Mouse (Mus musculus) adrenal gland, postnatal 25 days (tissue): Measurements from ENCODE around the gene Ncln. TPM values are rescaled to one million over a fixed set of nuclear protein-coding genes. Genes with fewer than 3 reads are reported as not detected.
A peak's percentile ranks its signal among the peaks of the same experiment; 100 is the strongest.

Experiments
- DNase-seq: peaks from one replicate; pipeline ENCODE4 v3.0.0; 2021; ENCODE audit warnings: mixed read lengths
- total RNA-seq: library from RNA; stranded (reverse); gene quantifications from 2 replicates; pipeline ENCODE4 v1.2.3, GENCODE M21; 2021

The Ncln gene
- total RNA-seq, 1 experiment from 2014 or later, result 128 TPM

DNA sequence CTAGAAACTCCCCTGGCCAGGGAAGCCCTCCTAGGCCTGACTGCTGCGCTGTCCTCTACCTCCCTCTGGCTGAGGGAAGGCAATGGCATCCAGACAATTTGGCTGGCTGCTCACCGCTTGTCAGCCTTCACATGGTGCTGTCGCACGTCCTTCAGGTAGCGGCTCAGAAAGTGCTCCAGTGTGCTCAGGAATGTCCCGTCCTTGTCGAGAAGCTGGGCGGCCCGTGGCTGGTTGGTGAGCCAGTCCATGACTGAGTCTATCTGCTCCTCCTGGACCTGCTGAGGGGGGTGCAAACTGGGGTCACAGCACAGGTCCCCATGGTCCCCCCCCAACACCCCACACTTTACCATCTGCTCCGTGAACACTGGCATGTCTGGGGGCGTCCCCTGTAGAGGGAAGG lies 8.1 kb downstream of the Ncln start:
- no peak for DNase-seq

DNA sequence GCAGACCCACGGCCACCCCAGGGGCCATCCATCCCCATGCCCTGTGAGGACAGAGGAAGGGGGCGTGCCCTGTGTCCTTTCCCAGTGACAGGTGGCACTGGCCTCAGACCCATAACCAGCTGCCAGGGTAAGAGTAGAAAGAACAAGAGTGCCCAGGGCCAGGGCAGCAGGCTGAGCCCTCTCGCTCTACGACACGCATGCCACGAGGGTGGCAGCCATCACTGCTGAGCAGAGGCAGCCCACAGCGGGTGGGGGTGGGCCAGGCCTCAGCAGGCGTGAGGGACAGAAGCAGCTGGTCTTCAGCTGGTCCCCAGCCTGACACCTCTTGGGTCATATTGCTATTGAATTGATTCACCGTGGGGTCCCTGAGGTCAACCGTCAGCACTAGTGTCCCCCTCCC lies 9.7 kb downstream of the Ncln start:
- DNase-seq, result no peak

DNA sequence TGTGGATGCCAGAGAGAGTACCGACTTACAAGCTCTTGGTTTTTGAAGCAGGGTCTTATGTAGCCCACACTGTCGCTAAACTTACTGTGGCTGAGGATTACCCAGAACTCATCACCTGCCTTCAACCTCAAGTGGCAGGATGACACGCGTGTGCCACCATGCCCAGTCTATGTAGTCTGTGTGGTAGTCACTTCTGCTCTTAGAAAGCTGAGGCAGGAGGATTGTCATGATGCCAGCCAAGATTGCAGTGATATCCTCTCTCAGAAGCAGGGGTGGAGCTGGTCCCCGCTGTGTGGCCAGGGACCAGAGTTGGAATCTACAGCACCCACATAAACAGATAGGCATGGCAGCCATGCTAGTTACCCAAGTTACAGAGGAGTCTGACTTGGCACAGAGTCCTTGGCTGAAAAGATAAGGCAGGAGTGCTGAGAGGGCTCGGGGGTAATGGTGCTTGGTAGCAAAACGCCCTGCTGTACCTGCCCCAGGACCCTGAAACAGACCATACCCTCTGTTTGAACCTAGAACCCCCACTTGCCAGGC lies 10.6 kb downstream of the Ncln start:
- no peak for DNase-seq

DNA sequence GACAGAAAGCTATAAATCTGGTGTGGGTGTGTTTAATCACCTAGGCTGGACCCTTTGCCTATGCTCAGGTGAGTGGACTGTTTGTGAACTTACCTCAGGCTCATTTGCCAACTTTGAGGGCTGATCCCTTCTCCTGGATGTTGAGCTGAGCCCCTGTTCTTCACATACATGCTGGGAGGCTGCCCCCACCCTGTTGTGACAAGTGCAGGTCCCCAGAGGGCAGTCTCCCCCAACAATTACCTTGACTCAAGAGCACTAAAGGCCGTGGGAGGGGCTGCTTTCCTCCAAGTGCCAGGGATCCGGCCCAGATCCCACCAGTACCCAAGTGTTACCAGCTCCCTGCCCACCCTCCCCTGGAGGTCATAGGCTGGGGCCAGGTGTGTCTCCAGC lies 11.1 kb downstream of the Ncln start:
- DNase-seq, result no peak

DNA sequence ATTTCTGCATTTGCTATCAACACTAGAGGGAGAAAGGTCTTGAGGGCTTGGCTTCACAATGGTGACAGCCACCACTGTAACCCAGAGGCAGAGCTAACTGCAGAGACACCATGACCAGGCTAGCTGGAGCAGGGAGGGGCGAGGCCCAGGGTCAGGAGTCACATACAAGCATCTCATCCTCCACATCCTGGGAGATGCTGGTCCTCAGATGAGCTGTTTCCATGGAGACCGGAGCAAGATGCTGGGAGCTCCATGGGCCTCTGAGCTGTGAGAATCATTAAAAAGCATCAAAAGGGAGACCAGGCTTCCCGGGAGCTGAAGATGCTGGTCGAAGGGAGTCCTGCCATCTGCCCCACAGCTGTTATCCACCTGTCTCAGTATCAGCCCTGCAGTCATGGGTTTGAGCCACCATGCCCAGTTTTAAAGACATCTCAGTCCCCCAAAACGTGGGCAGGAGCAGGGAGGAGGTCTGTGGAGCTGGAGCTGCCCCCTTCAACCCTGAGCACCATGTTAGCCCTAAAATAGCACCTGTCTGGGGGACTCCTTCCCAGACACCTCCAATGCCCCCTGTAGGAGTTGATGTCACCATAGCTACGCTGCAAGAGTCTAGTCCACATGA lies 11.6 kb downstream of the Ncln start:
- no peak for DNase-seq

DNA sequence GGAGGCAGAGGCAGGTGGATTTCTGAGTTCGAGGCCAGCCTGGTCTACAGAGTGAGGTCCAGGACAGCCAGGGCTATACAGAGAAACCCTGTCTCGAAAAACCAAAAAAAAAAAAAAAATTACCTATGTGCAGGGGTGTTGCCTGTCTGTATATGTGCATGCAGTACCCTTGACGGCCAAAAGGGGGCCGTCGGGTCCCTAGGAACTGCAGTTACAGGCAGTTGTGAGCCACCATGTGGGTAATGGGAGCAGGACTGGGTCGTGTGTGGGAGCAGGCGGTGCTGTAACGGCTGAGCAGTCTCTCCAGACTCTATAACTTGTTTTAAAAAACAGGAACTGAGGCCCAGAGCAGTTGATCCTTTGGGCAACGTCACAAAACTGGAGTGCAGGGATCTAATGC lies 12.2 kb downstream of the Ncln start:
- DNase-seq, result no peak

DNA sequence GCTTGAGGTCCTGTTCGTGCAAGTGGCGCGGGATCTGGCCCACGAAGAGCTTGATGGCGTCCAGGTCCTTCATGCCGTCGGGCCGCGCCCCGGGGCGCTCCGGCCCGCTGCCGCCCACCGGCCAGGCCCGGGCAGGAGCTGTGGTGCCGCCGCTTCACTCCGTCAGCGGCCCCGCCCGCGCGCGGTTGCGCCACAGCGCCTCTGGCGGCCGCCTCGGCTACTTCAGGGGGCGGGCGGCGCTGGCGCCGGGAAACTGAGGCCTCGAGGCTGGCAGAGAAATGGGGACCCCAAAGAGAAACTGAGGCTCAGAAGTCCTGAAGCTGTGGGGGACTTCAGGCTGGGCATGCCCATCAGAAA lies 13.7 kb downstream of the Ncln start, which contains the start of gene Celf5:
TSS of gene Celf5 (minus strand) at position 177 of the 357 bp plus-strand sequence.
- DNase-seq, result peak; percentile 65

DNA sequence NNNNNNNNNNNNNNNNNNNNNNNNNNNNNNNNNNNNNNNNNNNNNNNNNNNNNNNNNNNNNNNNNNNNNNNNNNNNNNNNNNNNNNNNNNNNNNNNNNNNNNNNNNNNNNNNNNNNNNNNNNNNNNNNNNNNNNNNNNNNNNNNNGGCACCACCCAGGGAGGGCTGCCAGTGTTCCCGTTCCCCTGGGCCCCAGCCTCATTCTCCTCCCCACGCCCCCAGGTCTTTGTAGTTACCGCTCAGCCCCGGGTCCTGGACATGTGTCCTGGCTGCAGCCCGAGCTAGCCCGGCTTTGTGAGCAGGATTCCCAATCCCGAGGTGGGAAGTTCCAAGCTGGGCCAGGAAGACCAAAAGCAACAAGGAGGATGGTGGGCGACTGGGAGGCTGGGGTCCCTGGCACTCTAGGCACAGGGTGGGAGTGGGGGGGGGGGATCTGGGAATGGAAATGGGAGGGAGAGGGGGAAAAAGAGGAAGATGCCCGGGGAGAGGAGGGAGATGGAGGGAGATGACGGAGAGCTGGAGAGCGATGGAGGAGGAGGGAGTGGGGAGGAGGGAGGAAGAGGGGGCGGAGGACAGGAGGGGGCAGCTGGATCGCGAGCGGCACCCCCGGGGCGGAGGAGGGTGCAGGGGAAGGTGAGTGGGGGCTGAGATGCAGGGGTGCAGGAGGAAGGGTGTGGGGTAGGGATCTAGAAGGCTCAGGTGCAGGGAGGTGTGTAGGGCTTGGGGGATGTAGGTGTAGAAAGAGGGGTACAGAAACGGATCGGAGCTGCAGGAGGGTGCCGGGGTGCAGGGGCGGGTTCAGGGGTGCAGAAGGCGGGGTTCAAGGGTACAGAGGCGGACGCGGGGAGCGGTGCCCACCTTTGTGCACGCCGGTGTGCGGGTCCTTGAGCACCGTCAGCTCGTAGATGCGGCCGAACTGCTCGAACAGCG lies 14.3 kb downstream of the Ncln start:
- no peak for DNase-seq

DNA sequence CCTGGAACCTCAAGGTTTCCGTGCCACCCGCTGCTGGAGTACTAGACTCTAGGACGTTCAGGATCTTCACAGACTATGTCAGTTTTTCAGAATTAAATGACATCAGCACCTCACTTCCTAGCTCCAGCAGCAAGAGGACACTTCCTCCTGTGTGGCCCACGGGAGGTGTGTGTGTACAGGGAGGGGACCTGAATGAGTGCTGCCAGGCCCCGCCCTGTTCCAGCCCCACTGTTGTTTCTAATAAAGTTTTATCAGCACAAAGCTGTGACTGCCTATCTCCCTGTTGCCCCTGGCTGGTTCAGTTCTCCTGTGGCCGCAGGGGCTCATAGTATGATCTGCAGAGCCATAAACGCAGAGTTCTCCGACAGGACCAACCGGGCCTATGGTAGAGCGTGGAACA lies 21.7 kb downstream of the Ncln start:
- DNase-seq, result no peak

DNA sequence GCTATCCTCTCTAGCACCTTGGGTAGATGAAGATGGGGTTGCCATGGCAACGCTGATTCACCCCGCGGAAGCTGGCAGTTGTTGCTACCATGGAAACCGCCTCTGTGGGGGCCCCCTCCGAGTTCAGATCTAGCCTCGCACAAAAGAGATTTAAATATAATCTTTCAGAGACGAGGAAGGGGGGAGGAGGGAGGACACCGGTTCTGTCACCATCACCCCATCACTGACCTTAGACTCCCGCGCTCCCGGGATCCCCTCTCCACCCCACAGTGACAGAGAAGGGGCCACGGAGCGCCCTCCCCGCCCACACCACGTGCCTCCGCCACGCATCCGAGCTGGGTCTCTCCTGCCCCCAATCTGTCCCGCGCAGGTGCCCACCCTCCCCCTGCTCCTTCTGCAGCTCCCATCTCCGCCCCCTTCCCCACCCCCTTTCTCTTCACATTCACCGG lies 23.2 kb downstream of the Ncln start:
- DNase-seq, result no peak

DNA sequence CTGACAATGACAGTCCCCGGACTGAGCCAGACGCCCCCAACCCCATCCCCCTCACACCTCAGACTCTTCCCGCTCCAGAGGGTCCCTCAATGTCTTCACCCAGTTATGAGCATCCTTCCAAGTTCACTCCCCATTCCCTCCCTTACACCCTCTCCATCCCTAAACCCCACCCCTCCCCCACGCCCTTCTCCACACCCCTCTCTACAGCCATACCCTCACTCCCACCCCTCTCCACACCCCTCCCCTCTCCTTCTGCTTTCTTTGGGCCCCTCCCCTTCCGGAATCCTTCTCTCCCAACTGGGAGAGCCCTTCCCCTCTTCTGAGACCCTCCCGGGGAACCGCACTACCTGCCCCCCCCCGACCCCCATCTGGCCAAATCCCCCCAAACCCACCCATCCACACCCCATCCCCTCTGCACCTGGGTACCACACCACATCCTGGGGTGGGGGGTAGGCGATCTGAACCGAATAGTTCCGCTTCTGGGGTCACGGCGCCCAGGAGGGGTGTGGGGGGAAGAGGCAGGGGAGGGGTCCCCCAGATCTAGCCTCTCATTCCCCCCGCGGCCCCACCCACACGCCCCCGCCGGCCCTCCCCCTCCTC lies 23.7 kb downstream of the Ncln start:
- no peak for DNase-seq

DNA sequence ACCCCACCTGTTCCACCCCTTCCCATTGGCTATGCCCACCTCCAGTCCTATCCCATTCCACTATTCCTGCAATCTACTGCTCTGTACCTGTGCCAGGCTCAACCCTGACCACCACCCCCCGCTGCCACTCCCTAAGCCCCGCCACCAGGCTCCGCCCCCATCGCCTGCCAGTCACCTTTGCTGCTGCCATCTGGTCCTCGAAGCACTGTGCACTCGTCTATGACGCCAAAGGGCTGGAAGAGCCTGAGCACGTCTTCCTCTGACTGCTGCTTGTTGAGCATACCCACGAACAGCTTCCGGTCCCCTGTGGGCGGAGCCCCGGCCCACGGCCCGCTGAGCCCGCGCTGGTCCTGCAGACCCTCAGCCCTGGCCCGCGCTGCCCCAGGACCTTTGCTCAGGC lies 25.7 kb downstream of the Ncln start:
- no peak for DNase-seq

DNA sequence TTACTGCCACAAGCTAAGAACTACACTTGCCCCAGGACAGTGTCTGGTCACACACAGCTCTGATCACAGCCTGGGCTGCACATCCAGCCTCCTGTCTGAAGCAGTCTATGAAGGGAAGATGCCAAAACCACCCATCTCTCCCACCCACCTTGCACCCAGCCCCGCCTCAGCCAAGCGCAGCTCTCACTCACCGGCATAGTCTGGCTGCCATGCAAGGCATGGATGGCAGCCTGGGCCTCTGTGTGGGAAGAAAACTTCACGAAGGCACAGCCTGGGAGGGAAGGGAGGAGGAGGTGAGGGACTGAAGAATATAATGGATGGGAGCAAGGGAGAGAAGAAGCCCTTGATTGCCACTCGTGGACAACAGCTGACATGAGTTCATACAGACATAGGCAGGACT lies 26.9 kb downstream of the Ncln start:
- no peak for DNase-seq

DNA sequence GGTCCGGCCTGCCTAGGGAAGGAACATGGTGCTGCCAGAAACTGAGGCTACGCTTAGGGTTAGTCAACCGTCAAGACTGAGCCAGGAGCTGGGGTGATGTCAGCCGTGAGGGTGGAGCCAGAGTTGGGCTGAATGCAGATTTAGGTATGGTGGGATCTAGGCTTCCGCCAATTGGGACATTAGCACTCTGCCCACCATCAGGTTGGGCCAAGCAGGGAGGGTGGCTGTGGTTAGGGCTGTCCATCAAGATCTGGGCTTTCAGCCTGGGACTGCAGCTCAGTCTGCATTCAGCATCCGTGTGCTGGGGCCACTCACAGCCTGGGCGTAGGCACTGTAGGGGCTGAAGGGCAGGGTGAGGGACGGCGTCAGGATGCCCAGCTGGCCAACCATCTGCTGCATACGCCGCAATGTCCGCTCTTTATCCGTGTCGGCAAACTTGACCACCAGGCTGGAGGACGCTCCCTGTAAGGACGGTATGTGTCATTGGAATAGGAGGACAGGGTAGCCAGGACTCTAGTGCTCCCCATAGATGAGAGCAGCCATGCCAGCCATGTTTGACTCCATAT lies 28.4 kb downstream of the Ncln start:
- no peak for DNase-seq

DNA sequence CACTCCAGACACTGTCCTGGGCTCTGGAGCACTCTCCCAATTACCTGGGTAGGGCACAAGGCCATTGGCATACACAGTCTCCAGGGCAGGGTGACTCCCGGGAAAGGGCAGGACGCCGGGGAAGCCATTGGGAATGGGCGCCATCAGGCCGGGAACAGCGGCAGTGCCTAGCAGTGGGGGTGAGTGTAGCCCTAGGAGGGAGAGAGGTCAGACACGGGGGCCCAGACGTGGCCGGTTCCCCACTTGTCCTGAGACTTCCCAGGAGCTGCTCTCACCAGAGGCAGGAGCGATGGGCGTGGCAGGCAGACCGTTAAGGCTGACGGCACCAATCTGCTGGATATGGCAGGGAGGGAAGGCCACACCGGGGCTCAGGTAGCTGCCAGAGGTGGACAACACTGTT lies 29.3 kb downstream of the Ncln start:
- no peak for DNase-seq

DNA sequence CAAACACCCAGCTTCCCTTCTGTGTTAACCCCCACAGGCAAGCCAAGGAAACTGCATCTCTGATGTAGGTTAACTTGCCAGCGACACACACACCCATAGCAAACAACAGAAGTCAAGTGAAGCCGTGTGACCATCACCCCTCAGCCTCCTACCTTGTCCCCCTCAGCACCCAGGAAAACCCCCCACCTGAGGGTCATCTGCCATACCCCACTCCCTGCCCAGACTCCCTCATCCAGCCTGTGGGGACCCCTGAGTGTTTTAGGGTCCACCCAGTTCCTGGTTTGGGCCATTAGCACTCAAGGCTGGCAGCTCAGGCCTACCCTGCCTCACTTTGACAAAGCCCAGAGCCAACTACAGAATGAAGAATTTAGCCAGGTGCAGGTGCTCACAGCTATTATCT lies 30.1 kb downstream of the Ncln start:
- DNase-seq, result no peak

DNA sequence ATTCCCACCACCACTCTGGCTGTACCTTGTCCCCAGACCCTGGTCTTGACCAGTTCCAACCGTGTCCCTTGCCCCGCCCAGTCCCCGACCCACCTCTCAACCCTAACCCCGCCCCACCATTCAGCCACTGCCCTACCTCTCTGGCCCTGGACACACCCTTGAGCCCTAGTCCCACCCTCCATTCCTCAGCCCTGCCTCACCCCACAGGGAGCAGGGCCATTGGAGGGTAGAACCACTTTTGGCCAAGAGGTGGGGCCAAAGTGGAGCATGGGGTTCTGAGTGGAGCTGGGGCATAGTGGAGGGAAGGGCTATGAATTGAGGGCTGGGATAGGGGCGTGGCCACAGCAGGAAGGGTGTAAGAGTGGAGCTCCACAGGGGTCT lies 30.9 kb downstream of the Ncln start:
- DNase-seq, result no peak

DNA sequence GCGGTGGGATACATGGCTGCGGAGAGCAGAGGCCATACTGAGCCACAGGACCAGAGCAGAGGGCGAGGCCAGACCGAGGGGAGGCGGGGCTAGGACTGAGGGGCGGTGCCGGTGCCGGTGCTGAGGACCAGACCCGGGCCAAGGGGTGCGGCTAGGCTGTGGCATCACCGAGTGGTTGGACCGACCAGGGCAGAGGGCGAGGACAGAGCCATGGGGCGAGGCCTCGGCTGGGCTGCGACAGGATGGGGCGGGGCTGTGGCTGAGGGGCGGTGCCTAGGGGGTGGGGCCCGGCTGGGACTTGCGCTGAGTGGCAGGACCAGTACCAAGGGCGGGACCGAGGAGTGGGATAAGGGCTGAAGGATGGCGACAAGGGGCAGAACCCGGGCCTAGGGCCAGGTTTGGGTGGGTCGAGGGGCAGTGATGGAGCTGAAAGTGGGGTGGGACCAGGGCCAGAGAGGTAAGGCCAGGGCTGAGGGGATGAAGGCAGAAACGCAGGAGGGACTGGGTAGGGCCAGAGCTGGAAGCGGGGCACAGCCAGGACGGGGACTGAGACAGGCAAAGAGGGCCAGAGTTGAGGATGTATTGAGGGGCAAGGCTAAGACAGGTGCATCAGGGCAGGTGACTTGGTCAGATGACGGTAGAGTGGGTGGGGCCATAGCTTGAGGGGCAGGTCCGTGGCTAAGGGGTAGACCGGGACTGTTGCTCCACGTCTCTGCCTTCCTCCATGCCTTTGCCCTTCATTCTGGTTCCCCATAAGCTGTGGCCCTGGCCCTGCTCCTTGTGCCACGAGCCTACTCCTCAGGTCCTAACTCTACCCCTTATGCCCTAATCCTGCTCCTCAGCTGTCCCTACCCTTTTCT lies 31.6 kb downstream of the Ncln start:
- DNase-seq, result peak; percentile 40

DNA sequence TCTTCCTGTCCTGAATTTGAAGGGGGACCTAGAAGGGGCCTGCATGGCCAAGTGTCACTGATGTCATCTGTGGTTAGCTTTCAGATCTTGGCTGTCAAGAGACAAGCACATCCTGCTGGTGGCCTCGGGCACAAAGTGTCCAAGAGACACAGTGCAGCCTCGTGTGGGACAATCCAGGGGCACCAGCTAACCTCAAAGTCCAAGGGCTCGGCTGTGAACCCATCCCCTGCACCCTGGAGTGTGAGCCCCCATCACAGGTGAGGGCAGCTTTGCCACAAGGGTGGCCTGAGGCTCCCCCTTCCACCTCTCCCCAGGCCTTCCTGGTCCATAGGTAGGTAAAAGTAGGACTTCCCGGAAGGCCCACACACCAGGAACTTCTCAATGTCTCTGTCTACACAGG lies 32.7 kb downstream of the Ncln start:
- DNase-seq, result no peak

DNA sequence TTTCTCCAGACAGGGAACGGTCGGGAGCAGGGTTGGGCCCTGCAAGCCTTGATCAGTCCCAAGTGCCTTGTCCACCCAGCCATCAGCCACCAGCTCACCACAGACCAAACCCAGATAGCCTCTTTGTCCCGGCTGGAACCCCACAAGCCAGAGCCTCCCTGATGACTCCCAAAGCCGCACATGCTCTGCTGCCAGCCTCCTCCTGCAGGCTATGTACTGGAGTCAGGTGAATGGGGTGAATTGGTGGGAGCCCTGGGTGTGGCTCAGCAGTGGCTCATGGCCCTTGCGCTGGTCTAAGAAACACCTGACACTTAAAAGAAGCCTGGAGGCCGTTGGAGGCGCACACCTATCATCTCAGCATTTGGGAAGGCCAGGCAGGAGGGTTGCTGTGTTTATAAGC lies 33.3 kb downstream of the Ncln start:
- no peak for DNase-seq

DNA sequence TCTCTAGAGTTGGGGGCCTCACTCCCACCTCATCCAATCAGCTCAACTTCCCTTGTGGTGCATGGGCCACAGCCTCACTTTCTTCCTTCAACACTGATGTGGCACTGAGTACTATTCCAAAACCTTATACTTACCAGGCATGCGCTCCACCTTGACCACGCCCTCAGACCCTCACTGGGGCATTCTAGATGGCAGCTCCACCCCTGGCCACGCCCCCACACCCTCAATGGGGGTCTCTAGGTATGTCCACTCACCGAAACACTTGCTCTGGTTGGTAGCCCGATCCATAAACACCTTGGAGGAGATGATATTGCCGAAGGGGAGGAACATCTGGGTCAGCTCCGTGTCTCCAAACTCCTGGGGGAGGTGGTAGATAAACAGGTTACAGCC lies 33.8 kb downstream of the Ncln start:
- no peak for DNase-seq
